Mouse (Mus musculus) CH12.LX (cell line): ENCODE measurements around the gene Abi2. TPM values are rescaled to one million over a fixed set of nuclear protein-coding genes. Genes with fewer than 3 reads are reported as not detected.

Experiments
- DNase-seq: peaks from one replicate; pipeline ENCODE4 v3.0.0-alpha.2; 2013; ENCODE audit errors: extremely low read depth
- H3K27ac ChIP-seq: 2 replicates; pipeline ENCODE4 v1.5.1; 2012; ENCODE audit warnings: low read depth, mild to moderate bottlenecking, control low read depth, moderate library complexity; ENCODE audit not compliant: insufficient read depth
- H3K27me3 ChIP-seq: replicated peaks from 2 replicates; pipeline ENCODE3; 2012; ENCODE audit warnings: inconsistent platforms
- H3K36me3 ChIP-seq, 2 experiments: replicated peaks in 1 of 2; 2 replicates each; pipeline versions ENCODE3 to v1.6.1; 2012; ENCODE audit warnings: inconsistent platforms in 1 of 2, low read length in 1 of 2, mild to moderate bottlenecking in 1 of 2, mixed read lengths in 1 of 2, moderate library complexity in 1 of 2; ENCODE audit not compliant: control insufficient read depth in 1 of 2, insufficient read depth in 1 of 2
- H3K4me1 ChIP-seq, 2 experiments: 2 replicates each; pipeline ENCODE4 v1.6.1; 2012; ENCODE audit warnings: inconsistent platforms in 1 of 2, moderate library complexity in 1 of 2; ENCODE audit not compliant: insufficient read depth in 2 of 2, control insufficient read depth in 1 of 2
- H3K4me2 ChIP-seq: 2 replicates; pipeline ENCODE4 v1.6.1; 2012; ENCODE audit warnings: low read depth, mild to moderate bottlenecking, control low read depth; ENCODE audit not compliant: poor library complexity, insufficient read depth, severe bottlenecking
- H3K4me3 ChIP-seq, 3 experiments: fragments of 150-350 bp in 1 of 3; sonication (generic) in 1 of 3; replicated peaks in 1 of 3; 2 replicates each; pipeline versions ENCODE3 to v1.5.1; 2011 to 2012; ENCODE audit warnings: low read depth in 2 of 3, low read length in 2 of 3, mild to moderate bottlenecking in 2 of 3, moderate library complexity in 2 of 3, control low read depth in 1 of 3, improper control_type of control experiment in 1 of 3, inconsistent platforms in 1 of 3, mixed read lengths in 1 of 3; ENCODE audit not compliant: poor library complexity in 1 of 3
- H3K79me2 ChIP-seq: replicated peaks from 2 replicates; pipeline ENCODE4 v1.6.1; 2012; ENCODE audit warnings: mild to moderate bottlenecking, moderate library complexity; ENCODE audit not compliant: control insufficient read depth, poor library complexity, insufficient read depth, severe bottlenecking; ENCODE audit errors: extremely low read depth
- H3K9ac ChIP-seq: 2 replicates; pipeline ENCODE4 v1.6.1; 2012; ENCODE audit warnings: low read depth, mild to moderate bottlenecking, control low read depth, moderate library complexity; ENCODE audit not compliant: insufficient read depth
- H3K9me3 ChIP-seq: replicated peaks from 2 replicates; pipeline ENCODE3; 2012; ENCODE audit warnings: low read length, inconsistent platforms, mixed read lengths
- BHLHE40 ChIP-seq: IDR thresholded peaks from 2 replicates; pipeline ENCODE4 v1.6.1; 2011; ENCODE audit warnings: mild to moderate bottlenecking, low read depth, low read length, improper control_type of control experiment
- CTCF ChIP-seq, 2 experiments: IDR thresholded peaks in 1 of 2; conservative IDR thresholded peaks in 1 of 2; 2 replicates each; pipeline ENCODE4 v1.5.1; 2011 to 2012; ENCODE audit warnings: low read depth in 2 of 2, low read length in 2 of 2, improper control_type of control experiment in 1 of 2, inconsistent platforms in 1 of 2, mild to moderate bottlenecking in 1 of 2, moderate library complexity in 1 of 2
- ELF1 ChIP-seq: IDR thresholded peaks from 2 replicates; pipeline ENCODE4 v1.6.1; 2014; ENCODE audit warnings: low read depth, mild to moderate bottlenecking, inconsistent platforms, low read length, improper control_type of control experiment
- GABPA ChIP-seq: IDR thresholded peaks from 2 replicates; pipeline ENCODE4 v1.6.1; 2012; ENCODE audit warnings: low read depth, low read length, improper control_type of control experiment, inconsistent platforms; ENCODE audit not compliant: insufficient replicate concordance
- IRF4 ChIP-seq: IDR thresholded peaks from 2 replicates; pipeline ENCODE4 v1.6.1; 2014; ENCODE audit warnings: low read depth, mild to moderate bottlenecking, inconsistent platforms, low read length, improper control_type of control experiment
- JUND ChIP-seq: conservative IDR thresholded peaks from 2 replicates; pipeline ENCODE4 v1.6.1; 2011; ENCODE audit warnings: low read depth, low read length, improper control_type of control experiment
- MEF2A ChIP-seq: IDR thresholded peaks from 2 replicates; pipeline ENCODE4 v1.6.1; 2014; ENCODE audit warnings: low read depth, mild to moderate bottlenecking, inconsistent platforms, low read length, improper control_type of control experiment, borderline replicate concordance
- NELFE ChIP-seq: IDR thresholded peaks from 2 replicates; pipeline ENCODE4 v1.6.1; 2011; ENCODE audit warnings: low read depth, low read length, improper control_type of control experiment
- NRF1 ChIP-seq: IDR thresholded peaks from 2 replicates; pipeline ENCODE4 v1.6.1; 2014; ENCODE audit warnings: low read depth, mild to moderate bottlenecking, inconsistent platforms, low read length, improper control_type of control experiment, moderate library complexity
- PAX5 ChIP-seq: IDR thresholded peaks from 2 replicates; pipeline ENCODE4 v1.6.1; 2012; ENCODE audit warnings: low read length, inconsistent platforms, mixed read lengths
- RAD21 ChIP-seq: IDR thresholded peaks from 2 replicates; pipeline ENCODE4 v1.6.1; 2011; ENCODE audit warnings: low read depth, mild to moderate bottlenecking, low read length, improper control_type of control experiment, moderate library complexity
- SMC3 ChIP-seq: IDR thresholded peaks from 2 replicates; pipeline ENCODE4 v1.6.1; 2011; ENCODE audit warnings: low read depth, low read length, improper control_type of control experiment
- USF1 ChIP-seq: IDR thresholded peaks from 2 replicates; pipeline ENCODE4 v1.6.1; 2014; ENCODE audit warnings: low read depth, mild to moderate bottlenecking, inconsistent platforms, low read length, improper control_type of control experiment
- ZC3H11A ChIP-seq: IDR thresholded peaks from 2 replicates; pipeline ENCODE4 v1.6.1; 2012; ENCODE audit warnings: low read depth, mild to moderate bottlenecking, inconsistent platforms, low read length, improper control_type of control experiment
- ZMIZ1 ChIP-seq: IDR thresholded peaks from 2 replicates; pipeline ENCODE4 v1.6.1; 2012; ENCODE audit warnings: low read depth, mild to moderate bottlenecking, inconsistent platforms, low read length, improper control_type of control experiment
- dilution Hi-C: fragments of 300-500 bp; cut with MboI; formaldehyde crosslinking; loops from 2 replicates; pipeline ENCODE4 v1.14.3; 2020; ENCODE audit warnings: low sequenced_read_pairs; ENCODE audit not compliant: extremely low pct_unique_long_range_greater_than_20kb, extremely low pct_ligation_motif_present
- in situ Hi-C: fragments of 300-500 bp; cut with MboI; formaldehyde crosslinking; loops from 3 replicates; pipeline ENCODE4 v1.14.3; 2019; ENCODE audit warnings: low sequenced_read_pairs, low pct_ligation_motif_present, low pct_unique_long_range_greater_than_20kb, mixed read lengths
- polyA plus RNA-seq: library from polyadenylated mRNA; unstranded; fragments of >175 nt; gene quantifications from 2 replicates; pipeline ENCODE4 v1.2.1, GENCODE M21; 2012; ENCODE audit warnings: low read depth; ENCODE audit not compliant: insufficient read length
- total RNA-seq, 2 experiments: library from RNA; depleted of rRNA; stranded (reverse); fragments of 300-350 nt in 1 of 2; fragments of >200 nt in 1 of 2; gene quantifications; 2 replicates each; pipeline ENCODE4 v1.2.3; 2012 to 2014

Abi2 gene
- total and polyA plus RNA-seq, 3 experiments = 8.7 to 15.0 (median 14.0) TPM

GRCm38 (mm10) chr1:60490510-60490909 is 81.1 kb downstream of the Abi2 start:
- Histone ChIP-seq H3K27me3 (no peaks in the 10 kb centered on the region), H3K9ac (no peak overlapping the region), H3K4me2 (no peak overlapping the region), H3K9me3 (no peaks in the 10 kb centered on the region), H3K4me1 (no peaks in the 10 kb centered on the region), H3K4me3 (no peak overlapping the region)
- in situ Hi-C loops = no loop called here
- TF ChIP-seq IRF4 (no peak), PAX5 (no peak), USF1 (no peak), CTCF (conservative IDR thresholded peaks at IDR 0.05 in 1 of 2, IDR thresholded peaks at IDR 0.05 in 1 of 2; ENCODE audit: low read depth in 2 of 2, low read length in 2 of 2) (no peak), NRF1 (no peak), RAD21 (no peak)
- TF ChIP-seq, all 38 proteins: peak for 0
- dilution Hi-C loops = no loop called here
- H3K79me2 ChIP-seq = no peaks in the 10 kb centered on the region
- no peak for DNase-seq
- H3K36me3 ChIP-seq = peaks cover 54 to 89% of the 10 kb centered on the region in 2 experiments
- H3K27ac ChIP-seq = no peak overlapping the region

GRCm38 (mm10) chr1:60492404-60492803 is 83.0 kb downstream of the Abi2 start:
- H3K4me3 ChIP-seq = no peak overlapping the region
- no peak for DNase-seq
- TF ChIP-seq ZC3H11A (no peak), GABPA (no peak), NELFE (no peak), ZMIZ1 (no peak)
- TF ChIP-seq, all 38 proteins: peak for 0
- Histone ChIP-seq H3K27me3 (no peaks in the 10 kb centered on the region), H3K36me3 (peaks cover 55 to 88% of the 10 kb centered on the region in 2 experiments), H3K79me2 (no peaks in the 10 kb centered on the region), H3K9me3 (no peaks in the 10 kb centered on the region), H3K4me2 (no peak overlapping the region), H3K27ac (no peak overlapping the region), H3K9ac (no peak overlapping the region), H3K4me1 (no peaks in the 10 kb centered on the region)
- in situ Hi-C loops (no loop called here), dilution Hi-C loops (no loop called here)

GRCm38 (mm10) chr1:60493421-60493820 is 84.0 kb downstream of the Abi2 start:
- H3K36me3 ChIP-seq = peaks cover 48 to 84% of the 10 kb centered on the region in 2 experiments
- DNase-seq = no peak
- dilution Hi-C loops = no loop called here

More at GRCm38 (mm10) chr1:60493421-60493820, 84.0 kb downstream of the Abi2 start:
- Histone ChIP-seq H3K4me2 (no peak overlapping the region), H3K9me3 (no peaks in the 10 kb centered on the region), H3K79me2 (no peaks in the 10 kb centered on the region), H3K27me3 (no peaks in the 10 kb centered on the region), H3K4me3 (no peak overlapping the region), H3K27ac (no peak overlapping the region), H3K4me1 (no peaks in the 10 kb centered on the region), H3K9ac (no peak overlapping the region)
- in situ Hi-C loops = no loop called here
- TF ChIP-seq ELF1 = no peak
- no peak for TF ChIP-seq SMC3
- no peak for TF ChIP-seq JUND
- no peak for TF ChIP-seq BHLHE40
- TF ChIP-seq MEF2A = no peak
